ENCODE assay signal across 8 mouse cellular contexts in the genomic region with DNA sequence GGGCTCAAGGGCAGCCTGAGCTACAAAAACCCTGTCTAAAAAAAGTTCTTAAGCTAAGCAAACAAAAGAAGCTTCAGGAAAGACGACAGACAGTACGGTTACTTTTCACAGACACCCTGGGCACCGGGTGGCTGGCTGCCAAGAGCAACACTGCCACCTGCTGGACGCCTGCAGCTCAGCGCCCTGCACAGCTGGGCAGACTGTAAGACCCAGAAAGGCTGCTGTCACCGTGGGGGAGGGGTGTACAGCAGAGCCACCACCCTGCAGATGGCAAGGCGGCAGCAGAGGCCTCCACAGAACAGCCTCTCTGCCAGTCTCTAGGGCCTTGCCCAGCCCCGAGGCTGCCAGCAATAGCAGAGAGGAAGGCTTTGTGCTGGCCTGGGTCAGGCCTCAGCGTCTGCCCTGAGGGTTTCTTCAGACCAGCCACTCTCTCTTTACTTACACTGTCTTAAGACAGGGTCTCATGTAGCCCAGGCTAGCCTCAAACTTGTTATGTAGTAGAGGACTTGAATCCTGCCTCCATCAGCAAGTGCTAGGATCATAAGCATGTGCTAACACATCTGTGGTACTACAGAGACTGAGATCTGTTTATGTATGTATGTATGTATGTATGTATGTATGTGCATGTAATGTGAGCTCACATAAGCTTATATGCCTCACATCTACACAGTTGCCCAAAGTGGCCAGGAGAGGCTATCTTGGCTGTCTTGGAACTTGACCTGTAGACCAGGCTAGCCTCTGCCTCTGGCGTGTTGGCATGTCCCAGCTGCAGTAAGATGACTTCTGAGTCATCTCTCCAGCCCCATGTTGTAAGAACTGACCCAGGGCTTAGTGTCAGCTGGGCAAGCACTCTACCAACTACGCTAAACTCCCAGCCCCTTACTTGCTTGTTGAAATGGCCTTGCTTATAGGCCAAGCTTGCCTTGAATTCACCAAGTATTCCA. TPM values are rescaled to one million over a fixed set of nuclear protein-coding genes. Genes with fewer than 3 reads are reported as not detected.
DNase-seq lines count a peak whose midpoint lies in the region; ATAC-seq and TF ChIP-seq lines count a peak whose summit lies in the region.

No protein-coding gene starts in this region.

- no peak overlapping the region for H3K4me3 ChIP-seq in heart, embryonic 14.5 days (ENCODE audit: control insufficient read depth in 1 of 2, insufficient read depth in 1 of 2, low read depth in 1 of 2, low read length in 2 of 2)
- H3K4me3 ChIP-seq in liver, embryonic 12.5 days: no peak overlapping the region

- peak; percentile 92 for DNase-seq in CD4-positive, CD25-positive, alpha-beta regulatory T cell, adult 2 months (ENCODE audit: low read depth, low spot score)
- DNase-seq in brain, embryonic 14.5 days (ENCODE audit: low read depth): peak; percentile 95
- DNase-seq in kidney, postnatal 14 days: peak; percentile 87
- peak; percentile 71 to 85 for DNase-seq in natural killer cell, adult 2 months (ENCODE audit: low spot score in 2 of 2)
- peak; percentile 90 for DNase-seq in splenic B cell, adult 2 months (ENCODE audit: low read depth, low spot score)

- peak; percentile 76 for ATAC-seq in erythroid progenitor cell, adult 5-6 weeks (replicated peaks; ENCODE audit: low FRiP score, poor library complexity, severe bottlenecking)
- peak; percentile 40 for ATAC-seq in heart, embryonic 14.5 days (ENCODE audit: insufficient number of reproducible peaks, insufficient read depth, low FRiP score, low read depth)
- ATAC-seq in liver, embryonic 12.5 days: peak; percentile 48

- H3K9me3 ChIP-seq in heart, embryonic 14.5 days (ENCODE audit: control insufficient read depth, low read length): no peaks in the 10 kb centered on the region
- H3K9me3 ChIP-seq in liver, embryonic 12.5 days (replicated peaks): no peaks in the 10 kb centered on the region

- H3K4me2 ChIP-seq in heart, embryonic 14.5 days (ENCODE audit: low read length): no peak overlapping the region
- no peak overlapping the region for H3K4me2 ChIP-seq in liver, embryonic 12.5 days

- TF ChIP-seq POLR2A in brain, embryonic 14.5 days (IDR thresholded peaks at IDR 0.05; ENCODE audit: borderline replicate concordance, extremely low read depth, insufficient read depth, insufficient read length, poor library complexity, severe bottlenecking): 0 out of 2 replicates have a peak, but pooled peaks have one; percentile 3

- TF ChIP-seq CTCF in brain, embryonic 14.5 days (IDR thresholded peaks at IDR 0.05; ENCODE audit: borderline replicate concordance, extremely low read depth, insufficient read depth, insufficient read length): peak; percentile 98

- whole genome bisulfite sequencing in heart, embryonic 14.5 days: 26% methylated on average over 11 of the region's 11 CpGs
- WGBS in liver, embryonic 12.5 days (ENCODE audit: insufficient replicate concordance): 29% methylated on average over 11 of the region's 11 CpGs

- H3K27ac ChIP-seq in heart, embryonic 14.5 days (replicated peaks in 1 of 2; ENCODE audit: control insufficient read depth in 1 of 2, insufficient read depth in 1 of 2, low read depth in 2 of 2, low read length in 2 of 2): no peak overlapping the region
- no peak overlapping the region for H3K27ac ChIP-seq in liver, embryonic 12.5 days

- no peaks in the 10 kb centered on the region for H3K27me3 ChIP-seq in heart, embryonic 14.5 days (ENCODE audit: control insufficient read depth, insufficient read depth, low read length)
- no peaks in the 10 kb centered on the region for H3K27me3 ChIP-seq in liver, embryonic 12.5 days (replicated peaks)
- no peaks in the 10 kb centered on the region for H3K27me3 ChIP-seq in splenic B cell, adult 2 months (ENCODE audit: control insufficient read depth, insufficient read depth, low read length, poor library complexity, severe bottlenecking)

- H3K36me3 ChIP-seq in heart, embryonic 14.5 days (ENCODE audit: control insufficient read depth, insufficient read depth, low read length): peaks cover 31% of the 10 kb centered on the region
- H3K36me3 ChIP-seq in liver, embryonic 12.5 days: peaks cover 53% of the 10 kb centered on the region
- H3K36me3 ChIP-seq in splenic B cell, adult 2 months (ENCODE audit: control insufficient read depth, insufficient read depth, low read length, poor library complexity, severe bottlenecking): no peaks in the 10 kb centered on the region

- peaks cover 3 to 16% of the 10 kb centered on the region in 2 experiments; a peak in 3 of 4 replicates for H3K4me1 ChIP-seq in heart, embryonic 14.5 days (ENCODE audit: control insufficient read depth in 2 of 2, insufficient read depth in 2 of 2, low read length in 2 of 2)
- peaks cover 40% of the 10 kb centered on the region for H3K4me1 ChIP-seq in liver, embryonic 12.5 days

- no peak overlapping the region for H3K9ac ChIP-seq in heart, embryonic 14.5 days (ENCODE audit: low read length)
- H3K9ac ChIP-seq in liver, embryonic 12.5 days: no peak overlapping the region

RNA-seq across cellular contexts. Expression of a gene that starts 17.6 kb away (rescaled TPM):
- polyA plus RNA-seq in brain, embryonic 14.5 days (2012; rRNA removed): 28.5 and 34.8 TPM in 2 replicates
- 0.42 and 4.0 TPM in 2 replicates for total RNA-seq in erythroid progenitor cell, adult 5-6 weeks (2015; ENCODE audit: low replicate concordance)
- total RNA-seq in erythroid progenitor cell, adult 5-6 weeks (2017; ENCODE audit: low replicate concordance): 2.4 and 2.7 TPM in 2 replicates
- 5.5 and 7.2 TPM in 2 replicates for polyA plus RNA-seq in heart, embryonic 14.5 days (2014; fragmentation: Nextera tagmentation; extraction: Ambion mirVana)
- polyA plus RNA-seq in liver, embryonic 12.5 days (2016; fragmentation: Nextera tagmentation; extraction: Ambion mirVana): 5.8 and 6.1 TPM in 2 replicates

RNA-seq across cellular contexts. Expression of a gene that starts 28.9 kb away (rescaled TPM):
- polyA plus RNA-seq in brain, embryonic 14.5 days (2012; rRNA removed): 3,867 and 5,124 TPM in 2 replicates
- 4,902 and 5,552 TPM in 2 replicates for total RNA-seq in erythroid progenitor cell, adult 5-6 weeks (2015; ENCODE audit: low replicate concordance)
- 1,509 and 1,723 TPM in 2 replicates for total RNA-seq in erythroid progenitor cell, adult 5-6 weeks (2017; ENCODE audit: low replicate concordance)
- polyA plus RNA-seq in heart, embryonic 14.5 days (2014; fragmentation: Nextera tagmentation; extraction: Ambion mirVana): 5,159 and 5,554 TPM in 2 replicates
- 7,775 and 7,997 TPM in 2 replicates for polyA plus RNA-seq in liver, embryonic 12.5 days (2016; fragmentation: Nextera tagmentation; extraction: Ambion mirVana)
